Mouse (Mus musculus): ENCODE results near the gene Borcs6. TPM values are rescaled to one million over a fixed set of nuclear protein-coding genes. Genes with fewer than 3 reads are reported as not detected.
A peak's percentile ranks its signal among the peaks of the same experiment; 100 is the strongest.

Borcs6 gene
- polyA plus RNA-seq, 1 experiment = not detected

DNA sequence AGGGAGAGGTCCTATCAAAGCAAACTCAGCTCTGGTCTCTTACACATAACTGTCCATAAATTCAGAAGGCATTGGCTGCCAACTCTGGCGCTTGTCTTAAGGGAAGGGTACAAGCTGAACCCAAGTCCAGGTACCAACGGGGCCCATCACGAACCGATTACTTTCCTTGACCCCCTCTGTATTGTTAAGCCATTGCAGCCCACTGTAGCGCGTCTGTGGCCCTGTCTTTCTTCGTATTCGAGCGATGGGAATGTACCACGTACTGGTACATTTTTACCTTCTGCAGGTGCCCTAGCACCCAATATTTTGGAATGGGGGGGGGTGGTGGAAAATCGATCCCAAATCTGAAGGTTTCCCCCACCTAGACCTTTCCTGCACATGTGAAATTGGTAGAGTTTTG, 12.7 kb downstream of the Borcs6 start:
- H3K4me1 ChIP-seq (ENCODE audit: control insufficient read depth, insufficient read depth, low read length) = peaks cover 24% of the 10 kb centered on the region
- H3K27ac ChIP-seq (ENCODE audit: insufficient read depth, low read depth, low read length) = peak overlapping the region; percentile 7; the same call in 1 of the 2 replicates
- no peak overlapping the region for H3K4me3 ChIP-seq (ENCODE audit: insufficient read depth, low read depth, low read length)
- TF ChIP-seq CTCF (IDR thresholded peaks at IDR 0.05; ENCODE audit: insufficient read depth, low read depth, low read length) = no peak
- TF ChIP-seq POLR2A (IDR thresholded peaks at IDR 0.05; ENCODE audit: insufficient read depth, low read depth, low read length) = no peak
- WGBS = 75% methylated on average over 11 of the region's 11 CpGs

DNA sequence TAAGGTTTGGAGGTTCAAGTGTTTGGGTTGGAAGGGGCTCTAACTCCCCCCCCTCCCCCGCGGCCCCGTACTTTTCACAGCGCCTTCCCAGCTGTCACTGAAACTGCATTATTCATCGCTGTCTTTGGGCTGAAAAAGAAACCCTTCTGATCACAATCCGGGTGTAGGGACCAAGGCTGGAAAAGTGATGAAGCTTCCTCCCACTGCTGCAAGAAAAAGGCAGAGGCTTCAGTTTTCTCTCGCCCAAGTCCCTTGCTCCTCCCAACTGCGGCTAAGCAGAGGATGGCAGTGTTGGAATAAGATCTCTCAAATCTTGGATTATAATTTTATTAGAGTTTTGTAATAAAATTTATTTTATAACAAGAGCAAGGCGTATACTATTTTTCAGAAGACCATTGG, 13.1 kb downstream of the Borcs6 start:
- Histone ChIP-seq H3K4me1 (ENCODE audit: control insufficient read depth, insufficient read depth, low read length) (peaks cover 22% of the 10 kb centered on the region), H3K4me3 (ENCODE audit: insufficient read depth, low read depth, low read length) (peak overlapping the region; percentile 34), H3K27ac (ENCODE audit: insufficient read depth, low read depth, low read length) (peak overlapping the region; percentile 90)
- no peak for TF ChIP-seq CTCF (IDR thresholded peaks at IDR 0.05; ENCODE audit: insufficient read depth, low read depth, low read length)
- WGBS = 2% methylated on average over 9 of the region's 9 CpGs

DNA sequence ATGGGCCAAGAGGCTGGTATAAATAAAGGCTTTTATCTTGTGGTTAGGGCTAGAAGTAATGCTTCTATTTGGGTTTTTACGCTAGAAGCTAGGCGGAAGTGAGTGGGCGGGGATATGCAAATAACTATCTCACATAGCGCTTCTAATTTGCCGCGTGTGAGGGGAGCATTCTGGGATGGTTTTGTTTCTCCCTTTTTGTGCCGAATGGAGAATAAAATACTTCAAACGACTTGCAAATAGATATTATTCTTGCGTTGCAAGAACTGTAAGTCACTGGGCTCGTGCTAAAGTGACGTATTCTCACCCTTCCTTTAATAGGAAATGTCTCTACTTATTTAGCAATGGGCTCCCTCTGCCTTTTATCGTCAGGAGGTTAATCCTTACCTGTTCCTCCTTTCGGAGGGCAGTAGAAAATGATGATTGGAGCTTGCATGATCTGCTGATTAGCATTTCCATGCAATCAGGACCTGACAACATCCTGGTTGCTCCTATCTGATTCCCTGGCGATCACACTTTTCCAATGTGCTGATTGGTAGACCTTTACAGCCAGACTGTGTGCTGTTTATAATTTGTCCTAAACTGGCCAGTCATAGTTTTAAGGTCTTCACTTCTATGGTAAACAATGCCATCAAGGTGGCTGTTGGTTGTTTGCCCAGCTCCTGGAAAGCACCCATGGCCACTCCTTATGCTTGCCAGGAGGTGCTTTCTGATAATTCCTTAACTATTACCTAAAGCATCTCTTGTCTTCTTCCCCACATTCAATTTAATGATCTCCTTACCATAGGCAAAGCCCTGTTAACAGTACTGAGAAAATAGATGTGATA, 13.8 kb downstream of the Borcs6 start:
- WGBS = under 1% methylated on average over 14 of the region's 14 CpGs
- TF ChIP-seq POLR2A (IDR thresholded peaks at IDR 0.05; ENCODE audit: insufficient read depth, low read depth, low read length) (no peak), CTCF (IDR thresholded peaks at IDR 0.05; ENCODE audit: insufficient read depth, low read depth, low read length) (no peak)
- Histone ChIP-seq H3K4me1 (ENCODE audit: control insufficient read depth, insufficient read depth, low read length) (peaks cover 24% of the 10 kb centered on the region), H3K27ac (ENCODE audit: insufficient read depth, low read depth, low read length) (peak overlapping the region; percentile 99), H3K4me3 (ENCODE audit: insufficient read depth, low read depth, low read length) (no peak overlapping the region)

DNA sequence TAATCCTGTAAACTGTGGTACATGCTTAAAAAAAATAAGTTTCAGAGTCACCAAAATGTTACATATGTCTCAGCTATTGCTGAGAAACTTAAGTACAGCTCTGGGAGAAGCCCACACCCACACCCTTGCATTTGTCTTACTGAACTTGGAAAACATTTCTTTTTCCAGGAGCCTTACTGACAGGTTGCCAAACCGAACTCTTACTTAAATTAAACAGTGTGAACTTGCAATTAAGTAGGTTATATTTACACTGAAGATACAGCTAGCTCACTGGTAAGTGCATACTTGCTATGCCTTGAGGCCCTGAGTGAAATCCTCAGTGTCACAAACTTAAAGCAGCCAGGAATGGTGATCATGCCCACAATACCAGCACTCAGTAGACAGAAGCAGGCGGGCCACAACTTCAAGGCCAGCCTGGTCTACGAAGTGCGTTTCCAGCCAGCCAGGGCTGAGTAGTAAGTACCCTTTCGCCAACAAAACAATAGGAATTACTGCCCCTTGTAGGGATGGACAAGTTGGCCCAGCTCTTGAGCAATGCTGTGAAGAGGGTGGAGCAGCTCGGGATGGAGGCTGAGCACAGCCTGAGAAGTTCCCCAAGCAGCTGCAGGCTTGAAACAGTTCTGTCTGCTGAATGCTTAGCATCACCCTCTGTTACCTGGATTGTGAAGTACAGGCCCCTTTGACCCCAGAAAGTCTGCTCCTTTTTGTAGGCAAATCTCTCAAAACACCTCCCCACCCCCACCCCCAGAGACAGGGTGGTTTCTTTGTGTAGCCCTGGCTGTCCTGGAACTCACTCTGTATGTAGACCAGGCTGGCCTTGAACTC, 14.6 kb downstream of the Borcs6 start:
- Histone ChIP-seq H3K27ac (ENCODE audit: insufficient read depth, low read depth, low read length) (peak overlapping the region; percentile 81), H3K4me1 (ENCODE audit: control insufficient read depth, insufficient read depth, low read length) (peaks cover 24% of the 10 kb centered on the region), H3K4me3 (ENCODE audit: insufficient read depth, low read depth, low read length) (no peak overlapping the region)
- TF ChIP-seq POLR2A (IDR thresholded peaks at IDR 0.05; ENCODE audit: insufficient read depth, low read depth, low read length) (no peak), CTCF (IDR thresholded peaks at IDR 0.05; ENCODE audit: insufficient read depth, low read depth, low read length) (no peak)
- 22% methylated on average over 6 of the region's 6 CpGs for WGBS

DNA sequence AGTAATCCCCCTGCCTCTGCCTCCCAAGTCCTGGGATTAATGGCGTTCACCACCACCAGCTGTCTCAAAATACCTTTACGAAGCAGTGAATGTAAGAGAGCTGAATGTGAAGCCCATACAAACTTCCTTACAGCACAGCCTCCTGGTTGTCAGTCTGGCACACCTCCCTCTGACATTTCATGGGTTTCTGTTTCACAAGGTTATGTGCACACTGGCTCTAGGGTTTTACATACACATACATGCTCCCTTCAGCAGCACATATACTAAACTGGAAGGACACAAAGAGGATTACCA, 15.2 kb downstream of the Borcs6 start:
- Histone ChIP-seq H3K27ac (ENCODE audit: insufficient read depth, low read depth, low read length) (peak overlapping the region; percentile 81), H3K4me3 (ENCODE audit: insufficient read depth, low read depth, low read length) (no peak overlapping the region), H3K4me1 (ENCODE audit: control insufficient read depth, insufficient read depth, low read length) (peaks cover 24% of the 10 kb centered on the region)
- TF ChIP-seq CTCF (IDR thresholded peaks at IDR 0.05; ENCODE audit: insufficient read depth, low read depth, low read length) (no peak), POLR2A (IDR thresholded peaks at IDR 0.05; ENCODE audit: insufficient read depth, low read depth, low read length) (no peak)
- WGBS = 40% methylated on average over 2 of the region's 2 CpGs

DNA sequence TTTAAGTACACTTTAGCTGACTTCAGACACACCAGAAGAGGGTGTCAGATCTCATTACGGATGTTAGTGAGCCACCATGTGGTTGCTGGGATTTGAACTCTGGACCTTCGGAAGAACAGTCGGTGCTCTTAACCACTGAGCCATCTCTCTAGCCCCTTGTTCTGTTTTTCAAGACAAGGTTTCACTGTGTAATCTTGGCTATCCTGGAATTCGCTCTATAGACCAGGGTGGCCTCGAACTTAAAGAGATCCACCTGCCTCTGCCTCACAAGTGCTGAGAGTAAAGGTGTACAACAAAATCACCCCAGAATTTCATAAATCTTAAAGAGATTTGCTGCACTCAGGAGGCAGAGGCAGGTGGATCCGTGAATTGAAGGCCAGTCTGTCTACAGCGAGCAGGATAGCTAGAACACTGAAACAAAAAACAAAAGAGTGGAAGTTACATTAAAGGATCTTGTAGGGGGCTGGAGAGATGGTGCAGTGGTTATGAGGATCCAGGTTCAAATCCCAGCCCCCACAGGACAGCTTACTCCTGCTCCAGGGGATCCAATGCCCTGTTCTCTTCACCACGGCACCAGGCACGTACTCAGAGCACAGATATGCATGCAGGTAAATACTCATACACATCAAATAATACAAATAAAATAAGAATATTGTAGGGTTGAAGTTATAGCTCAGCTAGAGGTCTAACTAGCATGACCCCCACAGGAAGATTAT, 16.4 kb downstream of the Borcs6 start:
- no peak overlapping the region for H3K4me3 ChIP-seq (ENCODE audit: insufficient read depth, low read depth, low read length)
- no peak for TF ChIP-seq POLR2A (IDR thresholded peaks at IDR 0.05; ENCODE audit: insufficient read depth, low read depth, low read length)
- no peak for TF ChIP-seq CTCF (IDR thresholded peaks at IDR 0.05; ENCODE audit: insufficient read depth, low read depth, low read length)
- peaks cover 19% of the 10 kb centered on the region for H3K4me1 ChIP-seq (ENCODE audit: control insufficient read depth, insufficient read depth, low read length)
- no peak overlapping the region for H3K27ac ChIP-seq (ENCODE audit: insufficient read depth, low read depth, low read length)
- WGBS = 61% methylated on average over 9 of the region's 9 CpGs

DNA sequence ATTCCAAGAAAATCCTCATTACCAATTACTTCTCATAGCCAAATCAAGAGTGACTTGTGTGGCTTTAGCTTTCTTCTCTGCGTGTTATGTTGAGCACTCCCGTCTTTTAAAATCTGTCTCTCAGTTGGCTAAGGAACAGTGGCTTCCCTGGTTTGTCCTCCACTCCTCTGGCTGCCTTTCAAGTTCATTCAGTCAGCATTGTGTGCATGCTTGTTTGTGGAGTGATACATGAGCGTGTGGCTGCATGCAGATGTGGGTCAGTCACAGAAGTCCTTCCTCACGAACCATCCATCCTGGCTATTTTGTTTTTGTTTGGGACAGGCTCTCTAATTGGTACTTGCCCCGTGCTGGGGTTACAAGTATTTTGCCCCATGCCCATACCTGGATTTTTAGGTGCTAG, 17.1 kb downstream of the Borcs6 start:
- WGBS = 25% methylated on average over 5 of the region's 5 CpGs
- no peak overlapping the region for H3K27ac ChIP-seq (ENCODE audit: insufficient read depth, low read depth, low read length)
- TF ChIP-seq POLR2A (IDR thresholded peaks at IDR 0.05; ENCODE audit: insufficient read depth, low read depth, low read length) (no peak), CTCF (IDR thresholded peaks at IDR 0.05; ENCODE audit: insufficient read depth, low read depth, low read length) (no peak)

DNA sequence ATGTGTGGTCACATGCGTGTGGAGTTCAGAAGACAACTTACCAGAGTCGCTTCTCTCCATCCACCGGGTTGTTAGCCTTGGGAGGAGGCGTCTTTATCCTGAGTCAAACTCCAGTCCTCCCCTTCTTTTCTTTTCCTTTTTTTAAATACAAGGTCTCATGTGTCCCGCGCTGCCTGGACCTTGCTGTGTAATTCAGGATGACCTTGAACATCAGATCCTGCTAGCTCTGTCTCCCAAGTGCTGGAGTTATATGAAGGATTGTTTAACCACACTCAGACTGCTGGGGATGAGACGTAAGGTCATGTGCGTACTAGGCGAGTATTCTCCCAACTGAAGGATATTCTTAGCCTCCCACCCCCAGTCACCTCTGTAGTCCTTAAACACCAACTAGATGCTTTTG, 17.8 kb downstream of the Borcs6 start:
- Histone ChIP-seq H3K27ac (ENCODE audit: insufficient read depth, low read depth, low read length) (peak overlapping the region; percentile 29; the same call in 1 of the 2 replicates), H3K4me1 (ENCODE audit: control insufficient read depth, insufficient read depth, low read length) (peaks cover 12% of the 10 kb centered on the region), H3K4me3 (ENCODE audit: insufficient read depth, low read depth, low read length) (no peak overlapping the region)
- TF ChIP-seq POLR2A (IDR thresholded peaks at IDR 0.05; ENCODE audit: insufficient read depth, low read depth, low read length) = no peak
- no peak for TF ChIP-seq CTCF (IDR thresholded peaks at IDR 0.05; ENCODE audit: insufficient read depth, low read depth, low read length)
- WGBS = 66% methylated on average over 9 of the region's 9 CpGs

More for the DNA sequence above, 17.1 kb downstream of the Borcs6 start:
- H3K4me3 ChIP-seq (ENCODE audit: insufficient read depth, low read depth, low read length) = no peak overlapping the region
- H3K4me1 ChIP-seq (ENCODE audit: control insufficient read depth, insufficient read depth, low read length) = peaks cover 15% of the 10 kb centered on the region

DNA sequence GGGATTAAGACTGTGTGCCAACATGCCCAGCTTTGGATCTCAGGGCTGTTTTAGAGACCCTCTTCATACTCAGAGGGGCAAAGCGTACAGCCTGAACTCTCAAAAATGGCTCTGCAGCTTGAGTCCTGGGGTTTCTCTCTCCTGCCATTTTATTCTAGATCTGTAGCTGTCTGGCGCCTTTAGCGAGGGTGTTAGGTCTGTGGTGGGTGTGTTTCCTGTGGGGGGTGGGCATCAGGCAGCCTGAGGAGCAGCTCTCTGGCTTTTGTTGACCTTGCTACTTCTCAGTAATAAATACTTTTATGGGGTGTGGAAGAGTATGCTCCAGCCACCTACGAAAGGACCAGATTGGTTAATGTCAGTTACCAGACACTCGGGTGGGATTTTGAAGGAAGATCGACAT, 18.5 kb downstream of the Borcs6 start:
- TF ChIP-seq POLR2A (IDR thresholded peaks at IDR 0.05; ENCODE audit: insufficient read depth, low read depth, low read length) (no peak), CTCF (IDR thresholded peaks at IDR 0.05; ENCODE audit: insufficient read depth, low read depth, low read length) (no peak)
- Histone ChIP-seq H3K4me1 (ENCODE audit: control insufficient read depth, insufficient read depth, low read length) (peaks cover 8% of the 10 kb centered on the region), H3K4me3 (ENCODE audit: insufficient read depth, low read depth, low read length) (no peak overlapping the region), H3K27ac (ENCODE audit: insufficient read depth, low read depth, low read length) (no peak overlapping the region)
- 85% methylated on average over 6 of the region's 6 CpGs for WGBS

Measured in olfactory bulb, adult 2 months (tissue).